Mouse (Mus musculus) cerebellum, adult 2 months (tissue): ENCODE measurements around the gene Gdf15.

Experiments used
- CTCF ChIP-seq: fragments of 200-500 bp; IDR thresholded peaks from 2 replicates; pipeline ENCODE4 v1.5.1; 2011; ENCODE audit warnings: low read depth, mild to moderate bottlenecking, control low read depth, low read length, moderate library complexity, borderline replicate concordance; ENCODE audit not compliant: insufficient read depth
- POLR2A ChIP-seq: fragments of 200-500 bp; IDR thresholded peaks from 2 replicates; pipeline ENCODE4 v1.6.1; 2011; ENCODE audit warnings: low read length, control low read depth, borderline replicate concordance; ENCODE audit not compliant: insufficient read depth

- TF ChIP-seq CTCF (no peak), POLR2A (no peak)
Observed at GRCm38 (mm10) chr8:70675336-70675735, 43.1 kb upstream of the Gdf15 start.
